Mouse (Mus musculus): Measurements from ENCODE around the gene Arpp19. TPM values are rescaled to one million over a fixed set of nuclear protein-coding genes. Genes with fewer than 3 reads are reported as not detected.

The Arpp19 gene
- 100 to 1,000 TPM; 232 to 259 TPM for total RNA-seq (2021)
- long read RNA-seq, experiment 1, full-length matches to known transcripts: 206 of 221 reads
- long read RNA-seq, experiment 1, partial matches to known transcripts: 8 of 221 reads
- long read RNA-seq, experiment 1, other reads (novel, unspliced or antisense): 7 of 221 reads
- long read RNA-seq, experiment 2, full-length matches to known transcripts: 188 of 194 reads
- long read RNA-seq, experiment 2, partial matches to known transcripts: 1 of 194 reads
- long read RNA-seq, experiment 2, other reads (novel, unspliced or antisense): 5 of 194 reads

DNA sequence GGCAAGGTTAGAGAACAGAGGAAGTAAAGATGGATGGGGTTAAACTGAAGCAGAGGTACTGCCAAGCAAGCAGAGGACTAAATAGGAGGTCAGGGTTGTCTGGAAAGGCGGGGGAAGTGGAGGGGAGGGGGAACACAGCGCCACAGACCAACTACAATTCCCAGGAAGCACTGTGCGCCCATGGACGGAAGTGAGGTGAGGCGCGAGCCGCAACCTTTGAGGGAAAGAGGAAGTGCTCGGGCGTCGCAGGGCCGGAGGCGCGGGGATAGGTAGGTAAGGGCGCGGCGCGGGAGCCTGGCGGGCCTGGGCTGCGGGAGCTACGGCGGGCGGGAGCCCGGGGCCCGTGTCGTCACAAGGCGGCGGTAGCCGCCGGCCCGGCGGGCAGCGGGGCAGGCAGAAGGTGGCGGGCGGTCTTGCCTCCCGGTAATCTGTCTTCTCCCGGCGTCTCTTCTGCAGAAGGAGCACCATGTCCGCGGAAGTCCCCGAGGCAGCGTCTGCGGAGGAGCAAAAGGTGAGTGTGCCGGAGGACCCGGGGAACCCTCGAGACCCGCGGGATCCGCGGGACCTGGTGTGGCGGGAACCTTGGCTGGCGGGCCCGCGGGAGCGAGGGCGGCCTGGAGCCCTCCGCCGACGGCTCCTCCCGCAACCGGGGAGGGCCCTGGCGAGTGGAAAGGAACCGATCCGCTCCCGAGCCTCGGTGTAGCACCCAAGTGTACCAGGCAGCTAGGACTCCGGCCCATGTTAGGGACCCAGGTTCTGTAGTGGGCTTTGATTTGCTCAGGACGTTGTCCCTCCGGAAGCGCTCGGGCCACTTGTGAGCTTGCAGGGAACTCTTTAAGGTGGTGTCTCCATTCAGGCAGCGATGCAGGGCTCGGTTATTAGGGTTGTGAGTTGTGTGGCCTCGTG is at the start of gene Arpp19:
Gene Arpp19, plus strand, starts transcription at position 164 of the 906 bp plus-strand sequence.
- DNase-seq: peak; percentile 89

DNA sequence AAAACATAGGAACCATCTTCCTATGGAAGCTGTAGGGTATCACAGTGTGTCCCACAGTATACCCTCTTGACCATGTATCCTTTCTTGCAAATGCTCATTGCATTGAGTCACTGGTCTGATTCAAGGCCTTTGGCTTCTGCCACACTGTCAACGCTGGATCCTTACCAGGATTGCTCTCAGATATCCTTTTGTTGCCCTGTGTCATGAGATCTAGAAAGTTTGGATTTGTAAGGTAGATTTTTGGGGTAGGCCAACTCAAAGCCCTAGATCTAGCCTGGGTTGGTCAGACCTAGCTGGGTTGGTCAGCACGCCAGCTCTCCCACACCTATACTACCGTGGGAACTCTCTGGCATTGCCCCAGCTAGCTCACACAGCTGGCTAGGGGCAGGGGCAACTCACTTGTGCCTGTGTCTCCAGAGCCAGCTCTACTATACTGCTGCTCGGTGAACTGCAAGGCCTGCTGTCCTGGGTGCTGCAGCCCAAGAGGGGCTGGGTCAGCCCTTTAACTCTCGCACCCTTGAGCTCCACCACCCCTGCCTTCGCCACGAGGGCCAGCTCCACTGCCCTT is 48.4 kb upstream of the Arpp19 start:
- peak; percentile 54 for DNase-seq

DNA sequence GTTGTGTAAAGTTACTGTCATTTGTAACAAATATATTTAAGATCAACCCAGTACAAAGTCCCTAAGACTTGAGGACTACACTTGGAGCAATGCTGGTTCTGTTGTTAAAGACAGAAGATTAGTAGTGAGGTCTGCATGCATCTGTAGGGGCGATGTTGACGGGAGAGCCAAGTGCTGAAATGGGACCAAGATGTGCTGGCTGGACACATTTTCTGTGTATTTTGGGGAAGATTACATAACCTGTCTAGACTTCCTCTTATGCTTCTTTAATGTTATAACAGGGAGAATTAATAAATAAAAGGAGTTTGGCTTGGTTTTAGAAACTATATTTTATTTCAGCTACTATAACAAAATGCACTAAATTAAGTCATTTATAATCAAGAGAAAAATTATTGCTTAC is 47.4 kb upstream of the Arpp19 start:
- no peak for DNase-seq

DNA sequence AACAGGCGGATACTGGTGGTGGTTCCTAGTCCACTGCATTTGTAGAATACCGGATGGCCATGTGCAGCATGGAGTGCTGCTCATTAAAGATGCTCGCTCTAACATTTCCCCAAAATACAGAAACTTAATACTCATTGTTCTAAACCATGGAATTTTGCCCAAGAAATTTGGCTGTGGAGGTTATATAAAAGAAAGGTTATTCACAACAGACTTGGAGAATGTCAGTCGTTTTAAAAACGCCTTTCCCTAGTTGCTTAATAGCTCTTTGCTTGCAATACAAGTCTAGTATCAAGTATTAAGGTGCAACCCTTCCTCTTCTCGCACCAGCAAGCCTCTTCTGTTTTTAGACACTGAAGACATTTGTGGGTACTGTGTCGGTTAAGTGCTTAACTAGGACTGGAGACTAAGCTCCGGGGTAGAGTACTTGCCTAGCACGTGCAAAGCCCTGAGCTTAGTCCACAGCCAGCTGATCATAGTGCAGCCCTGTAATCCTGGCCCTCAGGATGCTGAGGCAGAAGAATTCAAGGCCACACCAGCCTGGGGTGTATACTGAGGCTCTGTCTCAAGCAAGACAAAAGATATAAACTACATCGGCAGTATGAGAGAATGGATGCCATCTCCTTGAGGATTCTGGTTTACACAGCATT is 42.7 kb upstream of the Arpp19 start:
- no peak for DNase-seq

GRCm38 (mm10) chr9:74996349-74996748 is 41.1 kb upstream of the Arpp19 start:
- DNase-seq: no peak

DNA sequence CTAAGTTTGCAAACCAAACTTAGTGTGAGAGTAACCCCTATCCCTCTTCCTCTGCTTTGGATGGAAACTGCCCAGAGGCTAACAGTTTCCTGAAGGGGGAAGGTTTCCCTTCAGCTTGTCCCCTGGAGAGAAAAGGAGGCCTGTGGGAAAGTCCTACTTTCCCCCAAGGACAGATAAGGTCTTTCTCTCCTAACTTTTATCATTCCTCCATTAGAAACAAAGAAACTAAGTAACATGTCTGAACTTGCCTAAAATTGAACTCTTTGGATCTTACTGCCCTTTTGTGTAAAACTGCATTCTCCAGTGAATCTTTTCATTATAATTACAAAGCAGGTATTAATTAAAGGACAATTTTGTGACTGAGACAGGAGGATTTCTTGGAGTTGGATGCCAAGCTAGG is 39.4 kb upstream of the Arpp19 start:
- no peak for DNase-seq

DNA sequence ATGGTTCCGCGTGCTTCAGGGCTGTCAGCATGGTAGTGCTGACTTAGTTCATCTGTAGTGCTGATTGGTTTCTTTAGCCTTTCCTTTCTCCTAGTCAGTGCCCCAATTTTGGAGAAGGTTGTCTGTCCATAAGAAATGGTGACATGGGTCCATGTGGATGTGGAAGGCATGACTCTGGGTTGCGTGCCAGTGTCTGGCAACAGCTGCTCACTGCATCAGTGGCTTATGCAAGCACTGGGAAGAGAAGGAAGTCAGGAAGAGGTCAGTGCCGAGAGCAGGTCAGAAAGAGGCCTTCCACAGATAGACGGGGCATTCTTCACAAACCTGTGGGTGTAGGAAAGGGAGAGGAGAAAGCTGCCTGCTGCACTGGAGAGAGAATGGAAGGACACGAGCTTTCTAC is 36.4 kb upstream of the Arpp19 start:
- DNase-seq: peak; percentile 68

GRCm38 (mm10) chr9:75001611-75002204 is 35.7 kb upstream of the Arpp19 start:
- peak; percentile 75 for DNase-seq

DNA sequence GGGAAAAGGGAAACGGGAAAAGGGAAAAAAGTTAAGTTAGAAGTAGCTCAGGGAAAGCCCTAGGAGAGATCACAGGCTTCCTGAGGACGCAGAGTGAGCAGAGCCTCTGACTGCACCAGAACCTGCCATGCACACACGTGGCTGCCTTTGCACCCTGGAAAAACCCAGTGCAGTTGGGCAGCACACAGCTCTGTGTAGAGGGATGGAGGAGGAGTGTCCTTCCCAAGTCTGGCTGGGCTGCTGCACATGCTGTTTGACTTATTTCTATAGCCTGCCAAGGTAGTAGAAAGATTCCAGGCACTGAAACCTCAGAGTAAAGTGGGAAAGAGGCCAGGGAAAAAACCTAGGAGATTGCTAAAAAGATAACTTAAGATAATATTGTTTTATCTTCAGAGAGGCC is 35.2 kb upstream of the Arpp19 start:
- DNase-seq: peak; percentile 61

DNA sequence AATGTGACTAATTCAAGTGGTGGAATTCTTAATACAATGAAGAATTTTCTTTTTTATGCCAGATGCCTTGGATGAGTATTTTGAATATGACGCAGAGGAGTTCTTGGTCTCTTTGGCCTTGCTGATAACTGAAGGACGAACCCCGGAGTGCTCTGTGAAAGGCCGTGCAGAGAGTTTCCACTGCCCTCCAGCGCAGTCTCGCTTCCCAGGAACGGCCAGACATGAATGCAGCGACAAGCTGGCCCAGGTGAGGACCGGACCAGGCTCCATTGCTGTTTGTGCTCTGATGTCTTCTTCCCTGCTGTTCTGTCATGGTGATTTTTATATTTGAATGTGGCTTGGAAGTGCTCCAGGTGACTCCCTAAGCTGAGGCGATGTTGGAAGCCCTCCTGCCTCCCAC is 33.2 kb upstream of the Arpp19 start:
- DNase-seq: peak; percentile 73

GRCm38 (mm10) chr9:75016591-75016990 is 20.8 kb upstream of the Arpp19 start:
- no peak for DNase-seq

GRCm38 (mm10) chr9:75019181-75019580 is 18.2 kb upstream of the Arpp19 start:
- DNase-seq: no peak

DNA sequence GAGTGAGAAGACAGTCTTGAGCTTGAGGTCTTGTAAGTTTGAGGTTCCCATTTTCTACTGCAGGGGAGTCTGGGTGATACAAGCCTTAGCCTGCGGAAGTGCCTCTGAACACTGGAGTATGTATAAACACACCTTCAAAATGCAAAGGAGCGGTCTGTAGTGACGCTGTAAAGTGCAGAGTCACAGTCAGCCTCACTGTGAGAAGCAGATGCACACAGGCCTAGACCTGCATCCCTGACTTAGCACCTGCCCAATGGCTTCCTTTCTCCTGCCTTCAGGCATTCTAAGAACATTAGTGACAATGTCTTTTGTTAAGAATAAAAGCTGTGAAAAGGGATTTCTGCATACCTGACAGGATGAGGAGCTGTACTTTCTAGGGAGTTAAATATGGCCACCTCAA is 17.8 kb upstream of the Arpp19 start:
- DNase-seq: no peak

- no peak for DNase-seq
These were observed 16.9 kb upstream of the Arpp19 start for GRCm38 (mm10) chr9:75020561-75020960.

DNA sequence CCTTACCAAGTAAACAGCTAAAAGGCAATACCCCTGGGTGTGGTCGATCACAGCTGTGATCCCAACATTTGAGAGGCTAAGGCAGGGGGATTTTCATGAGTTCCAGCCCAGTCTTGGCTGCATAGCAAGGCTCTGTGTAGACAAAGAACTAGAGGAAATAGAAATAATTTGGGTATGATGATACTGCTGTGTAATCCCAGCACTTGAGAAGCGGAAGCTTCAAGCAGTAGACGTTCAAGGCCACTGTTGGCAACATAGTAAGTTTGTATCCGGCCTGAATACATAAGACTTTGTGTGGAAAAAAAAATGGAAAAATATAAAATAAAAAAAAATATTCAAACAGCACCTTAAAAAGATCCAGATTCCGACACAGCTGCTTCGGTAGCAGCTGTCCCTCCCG is 14.9 kb upstream of the Arpp19 start:
- DNase-seq: no peak

DNA sequence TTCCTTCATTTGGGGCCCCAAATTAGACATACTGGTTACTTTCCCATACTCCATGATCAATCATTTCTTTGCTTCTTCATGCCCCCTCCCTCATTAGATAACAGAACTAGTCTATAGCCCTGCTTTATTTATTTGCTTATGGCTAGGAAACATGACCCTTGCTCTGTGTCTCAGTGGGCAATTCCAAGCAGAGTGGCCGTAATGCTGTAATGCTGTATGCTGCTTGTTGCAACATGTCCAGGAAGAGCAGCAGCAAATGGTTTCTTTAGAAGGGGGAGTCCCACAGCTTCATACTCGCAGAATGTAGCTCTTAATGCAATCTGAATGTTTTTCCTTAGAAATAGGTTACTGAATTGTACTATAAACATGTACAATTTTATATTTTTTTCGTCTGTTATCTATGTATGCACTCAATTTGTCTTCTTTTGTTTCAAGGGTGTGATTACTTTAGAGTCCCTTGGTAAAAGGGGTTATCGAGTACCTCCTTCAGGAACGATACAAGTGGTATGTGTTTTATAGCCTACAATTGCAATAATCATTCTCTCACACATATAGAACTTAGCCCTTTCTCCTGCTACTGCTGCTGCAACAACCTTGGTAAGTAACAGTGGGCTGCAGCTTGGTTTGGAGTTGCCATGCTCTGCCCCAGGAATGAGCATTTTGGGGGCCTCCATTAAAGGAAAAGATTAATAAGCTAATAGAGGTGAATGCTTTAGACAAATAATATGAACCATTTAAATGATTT is 14.1 kb upstream of the Arpp19 start:
- DNase-seq: no peak

- no peak for DNase-seq
These were observed 13.3 kb upstream of the Arpp19 start for GRCm38 (mm10) chr9:75024089-75024488.

DNA sequence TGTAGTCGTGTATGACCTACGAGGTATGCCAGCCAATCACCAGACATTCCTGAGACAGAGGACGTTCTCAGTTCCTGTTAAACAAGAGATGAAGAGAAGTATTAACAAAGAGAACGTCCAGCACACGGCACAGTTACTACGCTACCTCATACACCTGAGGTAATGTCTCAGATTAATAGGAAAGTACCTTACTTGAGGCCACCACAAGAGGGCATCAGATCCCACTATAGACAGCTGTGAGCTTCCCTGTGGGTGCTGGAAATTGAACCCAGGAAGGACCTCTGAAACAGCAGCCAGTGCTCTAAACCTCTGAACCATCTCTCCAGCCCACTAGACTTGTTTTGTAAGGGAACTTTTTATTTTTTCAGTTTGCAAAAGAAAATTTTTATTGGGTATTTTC is 11.7 kb upstream of the Arpp19 start:
- no peak for DNase-seq

DNA sequence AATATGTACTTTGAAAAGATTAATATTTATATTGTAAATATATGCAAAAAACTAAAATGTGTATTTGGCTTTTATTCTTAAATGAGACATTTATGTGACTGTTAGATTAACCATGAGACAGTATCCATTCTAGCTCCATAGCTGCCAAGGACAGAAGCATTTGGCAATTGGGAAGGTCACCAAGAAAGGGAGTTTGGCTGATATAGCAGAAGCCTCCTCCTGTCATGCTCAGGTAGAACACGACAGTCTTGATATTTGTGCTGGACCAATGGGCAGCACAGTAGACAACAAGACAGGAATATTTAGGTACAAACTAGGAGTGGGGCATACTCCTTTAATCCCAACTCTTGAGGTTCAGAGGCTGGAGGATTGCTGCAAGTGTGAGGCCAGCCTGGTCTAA is 5.0 kb upstream of the Arpp19 start:
- DNase-seq: no peak

- no peak for DNase-seq
These were observed 4.3 kb upstream of the Arpp19 start for GRCm38 (mm10) chr9:75033141-75033540.

DNA sequence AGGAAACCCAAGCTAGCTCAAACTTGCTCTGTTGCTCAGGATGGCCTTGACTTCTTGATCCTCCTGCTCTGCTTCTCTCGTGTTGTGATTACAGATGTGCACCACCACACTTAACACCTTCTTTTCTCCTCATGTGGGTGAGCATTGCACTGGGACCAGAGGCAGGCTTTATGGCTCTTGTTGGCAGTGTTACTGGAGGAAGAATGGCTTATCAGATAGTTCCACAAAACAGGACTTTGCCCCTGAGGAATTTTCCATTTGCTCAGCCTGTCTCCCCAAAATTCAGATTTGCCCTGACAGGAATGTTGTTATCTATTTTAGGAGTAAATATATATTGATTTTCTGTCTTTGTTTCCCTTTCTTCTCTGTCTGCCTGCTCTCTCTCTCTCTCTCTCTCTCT is 2.7 kb upstream of the Arpp19 start:
- no peak for DNase-seq

GRCm38 (mm10) chr9:75035944-75036343 is 1.5 kb upstream of the Arpp19 start:
- no peak for DNase-seq
